Mouse (Mus musculus) lung, postnatal 0 days (tissue): Measurements from ENCODE around the gene Mast4.

Source experiments
- CTCF ChIP-seq: IDR thresholded peaks from 2 replicates; pipeline ENCODE4 v1.5.1; 2016; ENCODE audit warnings: antibody characterized with exemption, mild to moderate bottlenecking
- EP300 ChIP-seq: IDR thresholded peaks from 2 replicates; pipeline ENCODE4 v1.6.1; 2016; ENCODE audit warnings: antibody characterized with exemption, mild to moderate bottlenecking, control low read depth

DNA sequence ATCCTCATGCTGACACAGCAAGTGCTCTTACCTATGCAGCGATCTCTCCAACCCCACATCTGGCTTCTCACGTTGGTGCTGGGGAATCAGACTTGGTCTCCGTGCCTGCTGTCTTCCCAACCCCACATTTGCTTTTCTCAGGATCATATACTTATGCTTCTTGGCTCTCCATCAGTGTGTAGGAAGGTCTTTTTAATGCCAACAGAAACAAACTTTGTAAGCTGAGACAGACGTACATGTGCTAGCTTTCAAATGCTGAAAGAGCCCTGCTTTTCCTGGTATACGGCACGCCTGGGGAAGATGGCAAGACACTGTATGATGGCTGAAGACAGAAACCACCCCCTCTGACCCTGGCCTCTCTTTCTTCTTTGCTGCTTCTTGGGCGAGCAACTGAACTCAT is 285.3 kb downstream of the Mast4 start:
- TF ChIP-seq CTCF (no peak), EP300 (no peak)
